Mouse (Mus musculus): ENCODE results near the gene Cadm4.

The Cadm4 gene

GRCm38 (mm10) chr7:24531211-24531971 lies 49.6 kb downstream of the Cadm4 start:
- DNase-seq (ENCODE audit: low spot score in 2 of 2), result peak in 1 of 2 experiments; percentile 64

- DNase-seq (ENCODE audit: low spot score in 2 of 2), result no peak
Measured at GRCm38 (mm10) chr7:24533031-24533571, 51.3 kb downstream of the Cadm4 start.

- DNase-seq (ENCODE audit: low spot score in 2 of 2), result no peak
Measured at GRCm38 (mm10) chr7:24533806-24534205, 52.0 kb downstream of the Cadm4 start.

DNA sequence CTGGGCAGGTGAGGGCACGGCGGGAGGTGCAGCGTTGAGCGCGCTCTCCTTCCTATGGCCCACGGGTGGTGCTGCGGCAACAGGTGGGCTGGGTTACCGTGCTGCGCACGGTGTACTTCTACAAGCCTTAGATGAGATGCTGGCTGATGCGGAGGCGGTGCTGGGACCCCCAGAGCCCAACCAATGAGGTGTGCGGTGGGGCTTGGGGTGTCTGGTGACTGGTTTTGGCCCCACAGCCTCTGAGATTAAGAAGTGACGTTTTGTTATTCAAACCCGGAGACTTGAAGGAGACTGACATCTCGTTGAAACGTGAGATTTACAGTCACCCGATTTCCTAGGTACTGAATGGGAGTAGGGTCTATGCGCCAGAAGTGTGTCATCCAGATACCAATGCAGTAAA lies 52.5 kb downstream of the Cadm4 start:
- DNase-seq (ENCODE audit: low spot score in 2 of 2), result no peak

DNA sequence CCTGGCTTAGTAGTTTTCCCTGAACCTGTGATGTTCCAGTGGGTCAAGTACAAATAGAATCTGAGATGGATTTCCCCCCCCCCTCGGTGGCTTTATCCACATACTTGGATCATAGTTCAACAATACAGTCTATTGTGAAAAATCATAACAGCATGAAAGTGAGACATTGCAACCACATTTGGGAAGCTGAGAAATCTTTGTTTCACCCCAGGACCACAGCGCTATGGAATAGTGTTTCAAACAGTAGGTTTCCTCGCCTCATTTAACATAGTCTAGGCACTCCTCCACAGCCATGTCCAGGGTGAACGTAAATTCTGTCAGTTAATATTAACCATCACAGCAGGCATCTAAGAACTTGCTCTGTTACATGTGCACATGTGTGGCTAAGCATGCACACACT lies 55.3 kb downstream of the Cadm4 start:
- no peak for DNase-seq (ENCODE audit: low spot score in 2 of 2)

DNA sequence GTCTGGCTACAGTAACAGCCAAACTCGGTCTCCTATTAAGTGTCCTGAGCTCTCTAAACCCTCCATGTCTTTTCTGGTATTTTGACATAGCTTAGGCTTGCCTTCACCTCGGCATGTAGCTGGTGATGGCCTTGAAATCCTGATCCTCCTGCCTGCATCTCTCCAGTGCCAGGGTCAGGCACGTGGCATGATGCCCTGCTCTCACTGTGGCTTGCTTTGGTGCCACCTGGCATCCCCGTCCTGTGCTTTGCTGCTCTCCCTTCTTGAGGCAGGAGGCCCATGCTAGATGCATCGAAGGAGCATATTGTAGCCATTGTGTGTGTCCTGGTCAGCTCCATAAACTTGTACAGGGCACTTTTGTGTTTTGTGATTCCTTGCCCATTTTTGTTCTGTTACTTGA lies 55.8 kb downstream of the Cadm4 start:
- DNase-seq (ENCODE audit: low spot score in 2 of 2), result no peak

DNA sequence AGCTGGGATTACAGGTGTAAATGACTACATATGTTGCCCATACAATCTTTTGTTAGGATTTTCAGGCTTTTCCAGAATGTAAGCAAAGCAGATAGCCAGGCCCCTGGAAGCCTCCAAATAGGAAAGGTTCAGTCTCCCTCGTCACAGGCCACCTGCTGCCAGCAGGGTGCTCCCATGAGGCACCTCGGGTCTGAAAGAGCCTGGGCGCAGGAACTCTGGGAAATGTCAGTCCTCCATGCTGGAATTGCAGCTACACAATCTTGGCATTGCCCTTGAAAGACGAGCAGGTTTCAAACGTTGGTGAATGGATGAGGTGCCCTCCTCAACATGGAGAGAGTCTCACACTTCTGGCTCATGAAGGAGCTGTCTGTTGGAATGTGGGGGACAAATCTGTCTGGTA lies 56.3 kb downstream of the Cadm4 start:
- DNase-seq (ENCODE audit: low spot score in 2 of 2), result no peak

DNA sequence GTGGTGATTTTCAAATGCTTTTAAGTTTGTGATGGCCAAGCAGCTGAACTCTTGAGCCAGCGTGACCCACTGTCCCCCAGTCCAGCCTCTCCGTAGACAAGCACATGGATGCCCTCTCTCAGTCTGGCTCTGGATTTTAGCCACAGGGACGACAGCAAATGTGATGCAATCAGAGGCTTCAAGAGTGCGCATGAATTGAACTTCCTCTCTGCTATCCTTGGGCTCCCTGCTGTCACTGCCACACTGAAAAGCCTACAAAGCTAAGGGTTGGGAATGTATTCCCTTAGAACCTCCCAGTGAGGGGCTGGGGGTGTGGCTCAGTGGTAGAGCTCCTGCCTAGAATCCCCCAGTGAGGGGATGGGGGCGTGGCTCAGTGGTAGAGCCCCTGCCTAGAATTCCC lies 56.9 kb downstream of the Cadm4 start:
- no peak for DNase-seq (ENCODE audit: low spot score in 2 of 2)

DNA sequence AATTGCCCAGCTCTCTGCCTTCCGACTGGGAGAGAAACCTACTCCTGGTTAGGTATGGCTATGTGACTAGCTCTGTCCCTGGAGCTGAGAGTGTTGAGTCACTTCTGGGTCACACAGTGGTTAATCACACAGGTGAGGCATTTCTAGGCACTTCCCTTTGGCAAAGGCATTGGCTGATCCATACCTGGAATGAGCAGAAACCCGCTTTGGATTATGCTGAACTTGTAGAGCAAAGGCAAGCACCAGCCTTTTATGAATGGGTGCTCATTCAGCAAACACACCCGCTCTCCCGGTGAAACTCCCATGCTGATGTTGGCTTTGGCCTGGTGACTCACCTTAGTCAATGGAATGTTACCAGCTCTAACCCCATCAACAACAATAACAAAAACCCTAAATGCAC lies 57.9 kb downstream of the Cadm4 start:
- no peak for DNase-seq (ENCODE audit: low spot score in 2 of 2)

GRCm38 (mm10) chr7:24544506-24544905 lies 62.7 kb downstream of the Cadm4 start:
- DNase-seq (ENCODE audit: low spot score in 2 of 2), result no peak

- no peak for DNase-seq (ENCODE audit: low spot score in 2 of 2)
Measured at GRCm38 (mm10) chr7:24546068-24546614, 64.3 kb downstream of the Cadm4 start, which contains the start of the genes Pinlyp and Xrcc1. Gene Pinlyp, minus strand, starts transcription at chr7:24546118. Gene Xrcc1, plus strand, starts transcription at chr7:24546289.

DNA sequence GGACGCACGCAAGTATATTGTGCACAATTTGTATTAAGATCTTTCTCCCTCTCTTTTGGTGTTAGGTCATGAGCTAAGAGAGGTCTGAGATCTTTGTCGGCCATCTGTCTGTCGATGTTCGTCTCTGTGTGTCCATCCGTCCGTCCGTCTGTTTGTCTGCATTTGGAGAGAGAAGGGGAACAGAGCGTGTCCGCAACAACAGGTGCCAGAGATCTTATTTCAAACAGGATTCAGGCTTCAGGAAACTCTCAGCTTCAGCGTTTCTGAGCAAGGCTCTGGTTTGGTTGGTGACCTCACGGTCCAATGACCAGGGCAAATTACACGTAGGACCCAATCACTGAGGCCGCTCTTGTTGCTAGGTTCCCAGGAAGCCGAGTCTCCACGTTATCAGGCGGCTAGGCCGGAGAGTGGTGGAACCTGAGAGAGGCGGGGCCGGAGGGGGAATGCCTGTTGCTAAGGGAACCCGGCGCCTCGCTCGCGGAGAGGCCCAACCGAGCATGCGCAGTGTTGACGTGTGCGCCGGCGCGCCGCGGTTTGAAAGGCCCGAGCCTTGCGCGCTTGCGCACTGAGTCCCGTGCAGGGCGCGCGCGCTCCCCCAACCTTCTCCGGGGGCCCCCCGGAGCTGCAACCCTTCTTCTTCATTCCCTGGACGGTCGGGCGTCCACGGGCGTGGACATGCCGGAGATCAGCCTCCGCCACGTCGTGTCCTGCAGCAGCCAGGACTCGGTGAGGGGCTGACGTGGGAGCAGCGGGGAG lies 65.0 kb downstream of the Cadm4 start:
- DNase-seq (ENCODE audit: low spot score in 2 of 2), result peak; percentile 96

- no peak for DNase-seq (ENCODE audit: low spot score in 2 of 2)
Measured at GRCm38 (mm10) chr7:24547534-24548036, 65.8 kb downstream of the Cadm4 start.

DNA sequence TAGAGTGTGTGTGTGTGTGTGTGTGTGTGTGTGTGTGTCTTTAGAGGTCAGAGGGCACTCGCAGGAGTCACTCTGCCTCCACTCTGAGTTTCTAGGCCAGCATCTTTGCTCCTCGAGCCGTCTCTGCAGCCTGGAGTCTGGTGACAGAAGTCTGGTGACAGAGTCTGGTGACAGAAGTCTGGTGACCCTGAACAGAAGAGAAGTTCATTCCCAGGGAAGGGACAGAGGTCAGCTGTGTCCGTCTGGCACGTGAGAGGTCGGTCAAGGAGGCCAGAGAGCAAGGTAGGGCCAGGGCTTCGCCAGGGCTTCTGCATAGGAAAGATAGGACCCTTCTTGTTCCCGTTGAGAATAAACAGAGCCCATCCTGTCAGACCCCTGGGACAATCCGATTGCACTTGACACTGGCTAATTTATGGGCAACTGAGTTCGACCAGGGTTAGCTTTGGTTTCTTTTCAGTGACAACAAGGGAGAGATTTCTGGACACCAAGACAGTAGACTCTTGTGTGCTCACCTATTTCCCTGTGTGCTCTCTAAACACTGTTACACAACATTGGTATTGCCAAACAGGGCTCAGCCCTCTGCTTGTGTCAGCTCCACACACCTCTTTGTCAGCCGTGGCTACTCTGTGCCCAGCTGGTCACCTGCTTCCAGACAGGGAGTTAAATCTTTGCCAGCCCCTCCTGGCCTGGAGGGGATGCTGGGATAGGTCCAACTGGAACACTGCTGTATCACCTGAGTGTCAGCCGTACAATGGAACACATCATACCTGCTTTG lies 70.3 kb downstream of the Cadm4 start:
- no peak for DNase-seq (ENCODE audit: low spot score in 2 of 2)

Measured in frontal cortex, postnatal 25 days (tissue).